Mouse (Mus musculus) intestine, embryonic 14.5 days (tissue): ENCODE results near the gene Gm10715. TPM values are rescaled to one million over a fixed set of nuclear protein-coding genes. Genes with fewer than 3 reads are reported as not detected.
"Not testable (repeated sequence)": the region's sequence is repeated elsewhere in the genome, so short reads cannot be mapped to it uniquely, and the experiment has no call there.

ENCODE experiments used
- ATAC-seq: fragments of 200-750 bp; cut with Nextera tagmentation; replicated peaks from 2 replicates; pipeline ENCODE4 v1.8.0; 2017; ENCODE audit warnings: low read depth, moderate number of reproducible peaks, moderate TSS enrichment, moderate library complexity; ENCODE audit not compliant: low FRiP score, low TSS enrichment
- DNase-seq: peaks from one replicate; pipeline ENCODE4 v3.0.0-alpha.2; 2018; ENCODE audit warnings: low spot score
- H3K27ac ChIP-seq: fragments of 300-500 bp; sonication (generic); 2 replicates; pipeline ENCODE4 v1.5.1; 2014; ENCODE audit warnings: low read depth, mild to moderate bottlenecking, control low read depth
- H3K27me3 ChIP-seq: fragments of 300-500 bp; sonication (generic); replicated peaks from 2 replicates; pipeline ENCODE4 v1.6.1; 2014; ENCODE audit warnings: low read length, control low read depth; ENCODE audit not compliant: control insufficient read depth, insufficient read depth
- H3K36me3 ChIP-seq: fragments of 300-500 bp; sonication (generic); 2 replicates; pipeline ENCODE4 v1.6.1; 2014; ENCODE audit warnings: low read length, control low read depth; ENCODE audit not compliant: control insufficient read depth, insufficient read depth
- H3K4me1 ChIP-seq: fragments of 300-500 bp; sonication (generic); replicated peaks from 2 replicates; pipeline ENCODE4 v1.6.1; 2014; ENCODE audit warnings: low read length, control low read depth, mixed read lengths; ENCODE audit not compliant: control insufficient read depth, insufficient read depth
- H3K4me2 ChIP-seq: fragments of 300-500 bp; sonication (generic); 2 replicates; pipeline ENCODE4 v1.6.1; 2014; ENCODE audit warnings: low read length
- H3K4me3 ChIP-seq: fragments of 300-500 bp; sonication (generic); 2 replicates; pipeline ENCODE4 v1.5.1; 2014; ENCODE audit warnings: low read depth, low read length, control low read depth, mixed read lengths
- H3K9ac ChIP-seq: fragments of 300-500 bp; sonication (generic); 2 replicates; pipeline ENCODE4 v1.6.1; 2014; ENCODE audit warnings: mild to moderate bottlenecking, low read length
- H3K9me3 ChIP-seq: fragments of 300-500 bp; sonication (generic); 2 replicates; pipeline ENCODE4 v1.6.1; 2016; ENCODE audit warnings: low read length, control low read depth; ENCODE audit not compliant: control insufficient read depth
- whole genome bisulfite sequencing: fragments of 180-500 bp; shearing (Covaris S2); extraction: QIAGEN DNeasy Blood & Tissue Kit; methylation state at CpG from one replicate; pipeline ENCODE4 v1.1.7; 2014; 5-methylcytosine and 5-hydroxymethylcytosine counted together
- polyA plus RNA-seq: library from polyadenylated mRNA; unstranded; fragments of >200 nt; fragmentation: Nextera tagmentation; extraction: Ambion mirVana; gene quantifications from 2 replicates; pipeline ENCODE4 v1.2.1, GENCODE M21; 2014

The Gm10715 gene
- not detected in 2 replicates for polyA plus RNA-seq

GRCm38 (mm10) chr9:3036577-3036976 lies at the start of gene Gm10715:
Gm10715 (plus strand) TSS chr9:3036877.
- H3K9ac ChIP-seq, ATAC-seq, H3K27ac ChIP-seq, H3K36me3 ChIP-seq, DNase-seq, H3K4me1 ChIP-seq, H3K4me2 ChIP-seq, H3K27me3 ChIP-seq, H3K4me3 ChIP-seq, H3K9me3 ChIP-seq: not testable (repeated sequence)
- 74% methylated on average over 6 of the region's 8 CpGs for WGBS

- DNase-seq, result peak; percentile 49
- not testable (repeated sequence) for H3K9me3 ChIP-seq, ATAC-seq, H3K4me2 ChIP-seq, H3K9ac ChIP-seq, H3K4me1 ChIP-seq, H3K27ac ChIP-seq, H3K36me3 ChIP-seq, H3K27me3 ChIP-seq, H3K4me3 ChIP-seq
- WGBS, result 68% methylated on average over 12 of the region's 12 CpGs
These were observed 36.2 kb upstream of the Gm10715 start, which contains the start of gene Gm10722 for GRCm38 (mm10) chr9:3000445-3000972. Gm10722 (plus strand) TSS chr9:3000922.

GRCm38 (mm10) chr9:3001006-3001405 lies 35.7 kb upstream of the Gm10715 start:
- not testable (repeated sequence) for H3K27ac ChIP-seq, H3K36me3 ChIP-seq, H3K9ac ChIP-seq, H3K27me3 ChIP-seq, H3K4me2 ChIP-seq, ATAC-seq, DNase-seq, H3K9me3 ChIP-seq, H3K4me1 ChIP-seq, H3K4me3 ChIP-seq
- WGBS, result 64% methylated on average over 8 of the region's 8 CpGs

- not testable (repeated sequence) for H3K36me3 ChIP-seq, H3K9me3 ChIP-seq, H3K4me3 ChIP-seq, H3K27ac ChIP-seq, H3K27me3 ChIP-seq, H3K4me2 ChIP-seq, H3K4me1 ChIP-seq, H3K9ac ChIP-seq
- 53% methylated on average over 8 of the region's 11 CpGs for WGBS
- DNase-seq (peak; percentile 32), ATAC-seq (peak; percentile 89)
These were observed 34.6 kb upstream of the Gm10715 start for GRCm38 (mm10) chr9:3001948-3002659.

GRCm38 (mm10) chr9:3002794-3003396 lies 33.8 kb upstream of the Gm10715 start, which contains the start of gene Gm11168:
Gm11168 (plus strand) TSS chr9:3003346.
- H3K9ac ChIP-seq, H3K27me3 ChIP-seq, H3K4me3 ChIP-seq, H3K9me3 ChIP-seq, DNase-seq, H3K36me3 ChIP-seq, H3K4me1 ChIP-seq, ATAC-seq, H3K27ac ChIP-seq, H3K4me2 ChIP-seq: not testable (repeated sequence)
- 66% methylated on average over 5 of the region's 14 CpGs for WGBS

GRCm38 (mm10) chr9:3006179-3006578 lies 30.5 kb upstream of the Gm10715 start:
- ATAC-seq, DNase-seq: not testable (repeated sequence)

GRCm38 (mm10) chr9:3006636-3007035 lies 30.0 kb upstream of the Gm10715 start:
- H3K9me3 ChIP-seq, H3K27me3 ChIP-seq, H3K9ac ChIP-seq, H3K4me3 ChIP-seq, DNase-seq, H3K4me2 ChIP-seq, H3K36me3 ChIP-seq, H3K4me1 ChIP-seq, H3K27ac ChIP-seq: not testable (repeated sequence)
- ATAC-seq, result peak; percentile 79
- WGBS, result 70% methylated on average over 8 of the region's 8 CpGs

More at GRCm38 (mm10) chr9:3006179-3006578, 30.5 kb upstream of the Gm10715 start:
- H3K4me2 ChIP-seq, H3K4me1 ChIP-seq, H3K27ac ChIP-seq, H3K9me3 ChIP-seq, H3K4me3 ChIP-seq, H3K9ac ChIP-seq, H3K36me3 ChIP-seq, H3K27me3 ChIP-seq: not testable (repeated sequence)
- WGBS, result 74% methylated on average over 1 of the region's 5 CpGs

- H3K9ac ChIP-seq, H3K4me1 ChIP-seq, H3K27ac ChIP-seq, H3K9me3 ChIP-seq, H3K4me3 ChIP-seq, H3K27me3 ChIP-seq, H3K4me2 ChIP-seq, H3K36me3 ChIP-seq: not testable (repeated sequence)
- WGBS, result 79% methylated on average over 6 of the region's 9 CpGs
- ATAC-seq (0 out of 2 replicates have a peak, but pooled peaks have one; percentile 46), DNase-seq (peak; percentile 23)
These were observed 29.4 kb upstream of the Gm10715 start for GRCm38 (mm10) chr9:3007272-3007671.
